Mouse (Mus musculus) stomach, postnatal 0 days (tissue): Measurements from ENCODE around the gene AU018091.

Source experiments
- CTCF ChIP-seq: IDR thresholded peaks from 2 replicates; pipeline ENCODE4 v1.5.1; 2016; ENCODE audit warnings: antibody characterized with exemption, low read depth, mild to moderate bottlenecking, moderate library complexity
- EP300 ChIP-seq: optimal IDR thresholded peaks from 2 replicates; pipeline ENCODE3; 2016; ENCODE audit warnings: antibody characterized with exemption

DNA sequence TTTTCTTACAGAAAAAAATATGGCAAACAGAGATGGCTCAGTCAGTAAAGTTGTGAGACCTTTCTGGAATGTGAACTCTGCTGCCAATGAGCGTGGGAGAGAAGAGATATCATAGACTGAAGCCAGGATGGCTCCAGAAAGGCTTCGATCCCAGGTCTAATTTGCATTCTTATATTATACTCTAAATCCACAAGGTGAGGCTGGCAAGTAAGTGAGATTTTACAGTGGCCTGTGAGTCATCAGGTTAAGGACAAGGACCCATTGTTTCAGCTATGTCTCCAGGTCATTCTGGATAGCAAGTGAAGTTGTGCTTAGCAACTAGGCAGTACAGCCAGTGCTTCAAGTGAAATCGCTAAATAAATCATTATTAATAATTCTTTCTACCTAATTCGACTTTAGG is 33.4 kb downstream of the AU018091 start:
- TF ChIP-seq CTCF, result no peak
- no peak for TF ChIP-seq EP300
